Mouse (Mus musculus) 3134 (cell line): ENCODE results near the gene Vash2.

ENCODE experiments used
- DNase-seq: peaks from one replicate; pipeline ENCODE4 v3.0.0-alpha.2; 2011; ENCODE audit warnings: low spot score; ENCODE audit not compliant: insufficient read length; ENCODE audit errors: extremely low read depth

The Vash2 gene

DNA sequence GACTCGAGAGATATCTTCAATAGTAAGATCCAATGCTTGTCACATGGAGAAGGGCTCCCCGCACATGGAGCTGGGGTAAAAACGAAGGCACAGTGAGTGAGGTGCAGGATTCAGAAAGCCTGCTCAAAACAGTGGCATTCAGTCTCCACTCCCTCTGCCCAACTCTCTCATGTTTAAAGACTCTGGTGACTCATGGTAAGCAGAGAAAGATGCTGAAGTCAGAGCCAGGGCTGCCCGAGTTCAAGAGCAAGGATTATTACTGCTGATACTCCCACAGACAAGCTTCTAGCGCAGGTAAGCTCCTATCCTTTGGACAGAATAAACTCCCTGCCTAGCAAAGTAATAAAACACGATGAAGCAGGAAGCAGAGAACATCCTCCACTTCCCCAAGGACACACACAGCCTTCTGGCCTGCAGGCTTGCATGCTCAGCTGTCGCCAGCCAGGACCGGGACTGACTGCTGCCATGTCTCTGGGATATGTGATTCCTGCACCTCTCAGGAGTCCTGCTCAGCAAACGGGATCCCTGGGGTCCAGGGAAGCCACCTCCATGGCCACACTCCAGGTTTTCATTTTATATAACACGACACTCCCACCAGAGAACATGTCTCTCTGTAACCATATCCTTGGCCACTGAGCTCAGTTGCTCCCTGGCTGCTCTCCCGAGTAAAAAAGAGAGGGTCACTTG lies 2.1 kb downstream of the Vash2 start:
- peak; percentile 36 for DNase-seq

DNA sequence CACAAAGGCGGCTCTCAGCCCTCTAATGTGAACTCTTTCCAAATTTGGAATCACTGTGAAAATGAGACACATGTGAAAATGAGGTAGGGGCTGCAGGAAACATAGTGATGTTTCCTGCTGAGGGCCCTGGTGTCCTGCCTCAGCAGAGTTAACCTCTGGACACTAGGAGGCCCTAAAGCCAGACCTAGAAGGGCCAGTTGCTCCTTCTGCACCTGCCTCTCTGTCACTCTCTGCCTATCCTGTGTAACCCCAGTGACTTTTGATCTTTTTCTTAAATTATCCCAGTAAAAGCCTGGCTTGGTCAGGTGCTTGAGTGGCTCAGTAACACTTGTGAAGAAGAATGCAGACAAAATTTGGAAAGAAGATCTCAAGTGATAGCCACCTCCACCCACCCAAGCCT lies 4.3 kb downstream of the Vash2 start:
- DNase-seq = no peak

DNA sequence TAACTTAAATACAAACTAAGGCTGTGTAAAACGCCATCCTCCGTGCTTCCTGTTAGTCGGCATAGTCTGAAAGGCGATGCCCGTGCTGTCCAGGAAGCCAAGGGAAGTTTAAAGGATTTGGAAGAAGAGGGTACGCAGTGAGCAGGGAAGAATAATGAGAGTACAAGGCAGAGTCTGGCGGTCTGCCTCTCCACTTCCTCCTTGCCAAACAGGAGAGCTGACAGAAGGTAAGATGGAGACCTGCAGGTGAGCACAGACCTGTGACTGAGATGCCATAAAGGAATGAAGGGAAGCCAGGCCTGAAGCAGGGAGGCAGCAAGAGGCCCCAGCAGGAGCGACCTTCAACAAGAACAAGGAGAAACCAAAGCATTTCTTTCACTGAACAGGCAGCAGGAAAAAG lies 4.9 kb downstream of the Vash2 start:
- DNase-seq = no peak

DNA sequence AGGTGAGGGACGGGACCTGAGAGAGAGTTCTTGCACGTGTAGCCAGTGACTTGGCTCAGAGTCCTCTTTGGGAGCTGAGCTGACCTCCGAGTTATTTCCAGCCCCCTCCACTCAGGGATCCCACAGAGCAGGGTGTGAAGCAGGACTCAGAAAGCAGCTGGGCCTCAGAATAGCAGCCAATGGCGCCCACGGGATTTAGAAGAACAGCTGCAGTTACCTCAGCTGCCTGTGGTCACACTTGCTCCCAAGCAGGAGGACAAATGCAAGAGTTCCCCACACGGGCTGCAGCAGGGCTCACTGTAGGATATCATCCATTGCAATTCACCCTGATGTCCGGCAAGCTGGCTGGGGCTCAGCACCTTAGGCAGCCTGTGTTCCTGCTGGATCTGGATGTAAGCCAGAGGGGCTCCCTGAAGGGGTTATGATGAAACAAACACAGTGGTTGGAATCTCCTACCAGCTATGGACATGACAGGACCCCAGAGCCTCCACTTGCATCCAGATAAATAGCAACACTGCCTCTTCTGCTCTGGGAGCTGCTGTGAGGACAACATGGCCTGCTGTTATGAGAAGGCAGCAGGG lies 6.4 kb downstream of the Vash2 start:
- no peak for DNase-seq

DNA sequence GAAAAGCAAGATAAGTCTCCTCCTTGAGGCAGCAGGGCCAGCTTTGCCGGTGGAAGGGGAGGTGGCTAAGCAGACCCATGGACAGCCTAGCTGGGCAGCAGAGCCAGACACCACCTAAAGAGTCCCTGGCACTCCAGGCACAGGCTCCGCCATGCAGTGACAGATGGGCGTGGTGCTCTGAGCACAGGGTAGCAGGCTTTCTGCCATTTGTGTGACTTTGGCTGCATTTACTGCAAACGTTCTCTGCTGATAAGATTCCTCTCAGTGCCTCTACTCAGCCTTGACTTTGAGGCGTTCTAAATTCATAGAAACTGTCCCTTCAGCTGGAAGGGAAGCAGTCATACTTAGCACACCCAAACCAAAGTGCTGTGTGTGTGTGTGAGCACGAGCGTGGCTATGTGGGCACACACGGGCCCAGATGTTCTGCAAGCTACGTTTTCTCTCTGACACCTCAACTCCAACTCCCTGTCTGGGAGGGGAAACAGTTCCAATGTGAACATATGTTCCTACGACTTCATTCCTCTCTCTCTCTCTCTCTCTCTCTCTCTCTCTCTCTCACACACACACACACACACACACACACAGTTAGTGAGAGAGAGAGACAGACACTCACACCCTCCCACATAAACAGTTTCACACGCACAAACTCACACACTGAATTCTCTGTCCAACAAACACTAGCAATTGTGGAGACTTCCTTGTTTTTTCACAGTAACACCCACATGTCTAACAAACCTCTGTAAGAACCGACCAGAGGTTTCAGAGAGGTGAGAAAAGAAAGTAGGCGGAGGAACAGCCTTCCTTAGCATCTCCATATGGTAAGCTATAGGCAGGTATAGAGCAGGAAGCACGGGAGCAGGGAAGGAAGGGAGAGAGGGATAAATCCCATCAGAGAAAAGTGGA lies 7.1 kb downstream of the Vash2 start:
- DNase-seq = no peak

DNA sequence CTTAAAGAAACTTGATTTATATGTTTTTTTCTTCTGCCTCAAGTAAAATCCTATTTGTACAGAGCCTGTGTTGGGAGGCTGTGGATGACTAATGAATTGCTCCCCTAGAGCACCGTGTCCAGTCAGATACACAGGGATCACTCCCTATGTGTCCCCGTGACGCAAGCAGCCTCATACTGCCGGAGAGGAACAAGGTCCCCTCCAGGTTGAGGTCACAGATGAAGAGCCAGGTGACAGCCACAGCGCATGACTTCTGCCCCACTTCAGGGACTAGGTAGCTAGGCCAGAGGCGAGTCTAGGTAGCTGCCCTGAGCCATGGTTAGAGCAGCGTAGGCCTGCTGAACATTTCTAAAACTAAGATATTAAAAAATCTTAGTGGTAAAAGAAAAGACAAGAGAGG lies 11.1 kb downstream of the Vash2 start:
- no peak for DNase-seq

DNA sequence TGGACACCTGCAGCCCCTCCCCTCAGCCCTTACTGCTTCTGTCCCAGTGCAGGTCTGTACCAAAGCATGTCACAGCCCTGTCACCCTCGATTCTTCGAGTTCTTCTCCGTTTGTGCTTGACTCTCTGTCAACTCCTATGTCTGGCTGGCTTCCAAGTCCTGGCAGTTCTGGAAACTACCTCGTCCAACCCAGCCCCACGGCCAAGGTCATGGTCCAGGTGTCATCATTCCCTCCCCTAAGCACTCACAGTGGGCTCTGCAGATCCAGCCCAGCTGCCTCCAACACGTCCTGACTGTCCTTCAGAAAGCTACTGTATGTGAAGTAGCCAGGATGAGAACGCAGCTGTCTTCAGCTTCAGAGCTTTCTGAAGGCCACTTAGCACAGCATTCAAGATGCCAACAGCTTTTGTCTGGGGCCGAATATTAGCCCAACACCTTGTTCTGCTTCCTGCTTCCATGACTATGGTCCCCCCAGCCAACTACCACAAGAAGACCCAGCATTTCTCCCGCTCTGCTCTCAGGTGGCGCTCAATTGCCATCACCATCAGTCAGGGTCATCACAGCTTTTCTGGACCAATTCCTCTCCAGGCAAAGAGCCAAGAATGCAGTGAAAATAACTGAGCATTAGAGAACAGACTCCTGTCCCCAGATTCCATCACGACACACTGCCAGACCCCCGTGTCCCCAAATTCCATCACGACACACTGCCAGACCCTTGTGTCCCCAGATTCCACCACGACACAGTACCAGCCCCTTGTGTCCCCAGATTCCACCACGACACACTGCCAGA lies 13.9 kb downstream of the Vash2 start:
- no peak for DNase-seq

DNA sequence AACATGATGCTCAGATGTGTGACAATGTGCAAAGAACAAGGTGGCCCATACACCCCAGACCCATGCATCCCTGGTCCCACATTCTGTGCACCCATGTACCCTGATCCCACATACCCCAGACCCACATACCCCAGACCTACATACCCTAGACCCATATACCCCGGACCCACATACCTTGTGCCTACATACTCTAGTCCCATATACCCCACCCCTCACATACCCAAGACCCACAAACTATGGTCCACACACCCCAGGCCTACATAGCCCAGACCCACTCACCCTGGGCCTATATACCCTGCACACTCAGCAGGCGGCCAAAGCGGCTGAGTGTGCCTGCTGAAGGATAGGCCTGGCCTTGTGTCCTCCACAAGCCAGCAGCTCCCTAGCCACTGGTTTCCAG lies 16.3 kb downstream of the Vash2 start:
- no peak for DNase-seq

DNA sequence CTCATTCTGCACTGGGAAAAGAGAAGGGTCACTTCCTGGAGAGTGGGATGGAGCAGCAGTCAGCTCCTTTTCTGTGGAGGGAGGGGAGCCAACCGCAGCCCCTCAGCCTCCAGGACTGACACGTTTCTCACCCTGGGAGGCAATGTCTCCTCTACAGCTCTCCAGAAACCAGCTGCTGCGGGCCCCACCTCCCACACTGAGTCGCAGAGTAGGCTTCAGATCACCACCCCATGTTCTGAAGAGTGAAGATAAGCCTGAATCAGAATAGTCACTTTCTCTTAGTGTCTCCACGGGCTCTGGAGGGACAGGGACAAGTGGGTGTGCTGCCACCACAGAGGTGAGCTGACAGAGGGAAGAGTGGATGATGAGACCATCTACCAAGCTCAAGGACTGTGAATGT lies 20.3 kb downstream of the Vash2 start:
- no peak for DNase-seq

DNA sequence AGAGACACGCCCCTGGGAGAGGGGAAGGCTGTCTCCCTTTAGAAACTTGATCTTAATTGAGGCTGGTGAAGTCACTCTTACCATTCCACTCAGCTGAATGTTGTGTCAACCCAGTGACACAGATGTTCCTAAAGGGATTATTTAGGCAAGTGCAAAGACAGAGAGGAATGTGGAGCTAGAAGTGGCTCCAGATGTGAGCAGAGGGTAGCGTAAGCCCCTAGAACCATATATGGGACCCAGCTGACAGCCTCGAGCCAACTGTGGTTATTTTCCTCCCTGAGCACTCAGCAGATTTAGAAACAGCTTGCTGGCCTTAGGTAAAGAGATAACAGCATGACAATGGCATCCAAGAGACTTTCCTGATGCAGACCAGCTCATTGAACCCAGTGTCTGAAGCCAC lies 26.1 kb downstream of the Vash2 start:
- no peak for DNase-seq

DNA sequence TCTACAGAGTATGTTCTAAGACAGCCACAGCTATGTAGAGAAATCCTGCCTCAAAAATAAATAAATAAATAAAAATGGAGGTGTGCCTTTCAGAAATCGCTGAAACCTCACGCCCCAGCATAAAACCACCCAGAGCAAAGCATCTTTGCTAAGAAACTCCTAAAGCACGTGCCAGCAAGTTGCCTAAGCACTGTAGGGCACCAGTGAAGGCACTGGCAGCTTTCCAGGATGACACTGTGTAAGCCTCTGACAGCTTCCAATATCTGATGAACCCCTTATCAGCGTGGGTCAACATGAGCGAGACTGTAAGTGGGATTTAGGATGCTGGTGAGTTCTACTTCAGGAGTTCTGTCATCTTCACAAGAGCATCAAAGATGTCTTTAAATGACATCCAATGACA lies 28.1 kb downstream of the Vash2 start:
- no peak for DNase-seq

DNA sequence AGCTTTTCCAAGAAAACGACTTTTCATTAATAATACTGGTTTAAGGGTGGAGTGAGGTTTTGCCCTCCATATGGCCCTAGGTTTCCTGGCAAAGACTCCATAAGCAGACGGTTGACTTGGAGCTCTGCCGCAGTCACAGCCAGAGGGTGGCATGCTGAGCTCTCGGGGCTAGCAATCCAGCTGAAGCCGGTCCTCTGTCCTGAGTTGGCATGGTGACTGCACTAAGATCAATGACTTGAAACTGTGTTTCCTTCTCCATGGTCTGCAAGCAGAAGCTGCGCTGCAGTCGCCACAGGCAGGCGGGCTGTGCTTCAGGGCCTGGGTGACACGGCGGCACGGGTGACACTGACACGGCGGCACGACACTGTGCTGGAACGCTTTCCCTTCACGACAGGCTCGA lies 30.2 kb downstream of the Vash2 start:
- no peak for DNase-seq

DNA sequence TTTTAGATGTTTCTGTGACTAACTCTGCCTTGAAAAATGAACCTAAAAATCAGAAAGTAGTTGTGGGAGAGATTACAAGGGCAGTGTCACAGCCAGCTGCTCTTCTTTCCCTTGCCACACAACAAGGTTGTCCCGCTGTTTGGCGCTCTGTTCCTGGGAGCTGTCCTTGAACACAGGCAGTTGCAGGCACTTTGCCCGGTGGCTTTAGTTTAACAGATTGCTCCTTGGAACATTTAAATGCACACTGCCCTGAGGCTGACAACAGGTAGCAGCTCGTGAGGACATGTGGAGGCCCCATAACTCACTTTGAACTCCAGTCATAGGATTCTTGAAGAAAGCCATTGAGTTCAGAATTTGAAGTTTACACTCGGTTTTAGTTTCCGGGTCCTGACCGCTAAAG lies 30.7 kb downstream of the Vash2 start:
- DNase-seq = no peak

DNA sequence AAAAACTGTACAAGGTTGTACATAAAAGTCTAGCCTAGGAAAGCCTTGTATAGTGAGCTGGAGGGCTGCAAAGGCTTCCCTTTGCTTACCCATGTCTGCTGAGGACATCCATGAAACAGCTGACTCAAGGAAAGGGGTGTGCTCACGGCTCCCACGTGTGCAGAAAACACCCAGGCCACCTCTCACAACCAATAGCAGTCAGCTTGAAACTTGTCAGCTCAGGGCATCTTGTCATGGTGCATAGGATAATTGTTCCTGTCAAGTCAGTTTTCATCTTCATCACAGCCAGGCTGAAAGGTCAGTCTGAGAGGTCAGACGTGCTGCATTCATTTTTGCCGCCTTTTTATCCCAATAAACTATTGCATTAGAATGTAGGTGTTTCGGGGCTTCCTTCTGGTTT lies 31.1 kb downstream of the Vash2 start:
- no peak for DNase-seq

DNA sequence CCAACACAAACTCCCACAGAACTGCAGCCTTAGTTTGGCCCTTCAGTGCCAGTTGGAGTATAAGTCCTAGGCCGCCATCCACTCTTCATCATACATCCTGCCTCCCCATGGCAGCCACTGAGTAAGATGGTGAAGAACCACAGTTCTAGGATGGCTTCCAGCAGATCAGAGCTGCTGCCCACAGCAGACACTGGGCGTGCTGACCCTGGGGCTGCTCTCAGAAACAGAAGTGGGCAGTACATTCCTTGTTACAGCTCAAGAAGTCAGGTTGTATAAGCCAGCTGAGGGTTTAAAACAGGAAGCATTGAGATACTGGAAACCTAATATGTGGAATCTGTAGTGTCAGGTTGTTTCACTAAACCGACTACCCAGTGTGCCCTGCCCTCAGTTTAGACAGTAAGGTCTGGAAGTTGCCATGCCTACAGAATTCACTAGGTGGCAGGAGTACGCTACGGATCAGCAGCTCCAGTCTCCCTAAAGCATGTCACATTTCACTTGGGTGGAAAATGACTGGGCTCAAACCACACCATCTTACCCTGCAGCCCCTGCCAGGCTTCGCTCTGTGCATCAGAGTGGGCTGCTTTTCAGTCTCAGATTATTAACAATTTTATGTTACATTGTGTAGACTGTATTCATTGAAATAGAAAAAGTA lies 34.9 kb downstream of the Vash2 start:
- peak; percentile 38 for DNase-seq

DNA sequence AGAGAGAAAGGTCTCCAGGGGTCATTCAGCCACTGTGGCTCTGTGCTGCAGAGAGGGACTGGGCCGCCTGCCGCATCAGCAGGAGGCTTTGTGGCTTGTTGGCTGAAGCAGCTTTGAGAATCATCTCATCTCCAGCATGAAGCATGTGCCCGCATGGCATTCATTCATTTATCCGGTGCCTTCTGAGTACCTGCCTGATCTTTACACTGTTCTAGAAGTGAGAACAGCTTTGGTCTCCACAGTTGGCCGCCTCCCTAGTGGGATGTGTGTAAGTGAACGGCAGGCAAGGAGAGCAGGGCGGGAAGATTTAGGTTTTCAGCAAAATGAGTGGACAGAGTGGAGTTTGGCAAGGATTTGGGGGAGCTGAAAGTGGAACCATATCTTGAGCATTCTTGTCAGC lies 39.3 kb downstream of the Vash2 start:
- DNase-seq = no peak

DNA sequence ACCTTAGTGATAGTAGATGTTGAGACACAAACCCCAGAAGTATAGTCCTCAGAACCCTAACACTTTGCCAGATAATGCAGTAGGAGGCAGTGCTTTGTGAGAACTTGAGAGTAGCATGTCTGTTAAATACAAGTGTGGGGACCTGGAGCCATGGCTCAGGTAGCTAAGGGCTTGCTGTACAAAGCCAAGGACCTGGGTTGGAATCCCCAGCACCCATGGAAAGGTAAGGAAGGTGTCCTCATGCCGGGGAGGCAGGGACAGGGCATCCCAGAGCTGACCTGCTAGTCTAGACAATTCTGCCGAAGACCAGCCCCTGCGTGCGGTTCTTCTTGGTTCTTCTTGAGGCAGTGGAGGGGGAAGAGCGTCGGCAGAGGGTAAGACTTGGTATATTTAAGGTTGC lies 48.9 kb downstream of the Vash2 start:
- no peak for DNase-seq

DNA sequence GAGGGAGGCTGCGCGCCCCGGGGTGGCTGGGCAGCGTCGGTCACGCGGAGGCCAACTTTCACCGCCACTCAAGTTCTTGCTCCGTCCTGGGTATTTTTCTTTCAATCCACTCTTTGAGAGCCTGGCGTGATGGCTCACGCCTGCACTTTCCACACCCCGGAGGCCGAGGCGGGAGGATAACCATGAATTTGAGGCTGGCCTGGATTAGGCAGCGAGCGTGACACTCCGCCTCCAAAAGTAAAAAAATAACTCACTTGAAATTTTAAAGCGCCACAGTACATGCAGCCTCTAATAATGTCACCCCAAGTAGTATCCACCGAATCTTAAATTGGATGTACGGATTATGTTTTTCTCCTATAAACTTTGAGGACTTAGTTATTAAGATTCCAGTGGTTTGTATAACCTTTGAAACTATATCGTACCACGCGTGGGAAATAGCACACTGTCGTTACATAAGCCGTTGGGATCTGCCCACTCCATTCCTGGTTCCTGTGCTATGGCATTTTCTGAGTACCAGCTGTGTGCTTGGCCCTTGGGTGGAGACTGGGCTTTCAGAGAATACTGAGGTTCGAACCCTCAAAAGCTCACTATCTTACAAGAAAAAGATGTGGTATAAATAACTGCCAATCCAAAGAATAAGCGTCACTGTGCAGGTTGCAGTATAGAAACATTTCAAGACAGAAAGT lies 49.9 kb downstream of the Vash2 start:
- DNase-seq = peak; percentile 77

DNA sequence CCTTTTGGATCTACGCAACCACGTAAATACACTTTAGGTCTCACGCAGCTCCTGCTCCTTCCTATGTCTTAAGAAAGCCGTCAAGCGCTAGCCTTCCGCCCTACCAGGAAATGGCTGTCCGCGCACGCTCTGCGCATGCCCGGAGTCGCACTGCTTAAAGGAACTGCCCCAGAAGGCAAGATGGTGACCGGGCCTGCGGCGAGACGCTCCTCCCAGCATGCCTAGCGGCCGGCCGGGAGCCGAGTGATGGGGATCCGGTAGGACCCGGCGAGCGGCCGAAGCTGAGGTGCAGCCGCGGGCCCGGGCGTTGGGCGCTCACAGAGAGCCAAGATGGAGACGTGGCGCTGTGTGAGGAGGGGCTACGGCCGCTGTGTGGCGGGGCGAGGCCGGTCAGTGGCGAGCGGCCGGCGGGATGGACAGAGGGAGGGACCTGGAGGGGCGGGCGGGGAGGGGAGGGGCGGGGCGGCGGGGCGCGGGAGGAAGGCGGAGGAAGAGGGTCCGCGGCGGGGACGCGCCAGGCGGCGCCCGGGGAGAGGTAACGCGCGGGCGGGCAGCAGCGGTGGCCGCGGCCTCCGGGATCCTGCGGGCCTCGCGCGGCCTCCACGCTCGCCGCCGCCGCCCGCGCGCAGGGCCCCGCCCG lies 50.6 kb downstream of the Vash2 start:
- DNase-seq = peak; percentile 99
